Mouse (Mus musculus): ENCODE results near the gene Snrnp200.
"Not testable (repeated sequence)": the region's sequence is repeated elsewhere in the genome, so short reads cannot be mapped to it uniquely, and the experiment has no call there.

- TF ChIP-seq FLI1 (IDR thresholded peaks at IDR 0.05; ENCODE audit: low read length); GATA1 (IDR thresholded peaks at IDR 0.05; ENCODE audit: borderline replicate concordance, low read length): not testable (repeated sequence)
These were observed 63.9 kb downstream of the Snrnp200 start for GRCm38 (mm10) chr2:127272049-127272448.

All from megakaryocyte, embryonic 14.5 days (primary cell).